Mouse (Mus musculus) hindbrain, postnatal 0 days (tissue): ENCODE data around the gene Spout1. TPM values are rescaled to one million over a fixed set of nuclear protein-coding genes. Genes with fewer than 3 reads are reported as not detected.

Source experiments
- ATAC-seq: fragments of 200-750 bp; cut with Nextera tagmentation; 2 replicates; pipeline ENCODE4 v1.8.0; 2017; ENCODE audit warnings: mild to moderate bottlenecking, moderate TSS enrichment, moderate library complexity
- DNase-seq: peaks from one replicate; pipeline ENCODE4 v3.0.0-alpha.2; 2015; ENCODE audit warnings: low spot score
- H3K27ac ChIP-seq: fragments of 300-500 bp; sonication (generic); 2 replicates; pipeline ENCODE4 v1.5.1; 2014; ENCODE audit warnings: mild to moderate bottlenecking
- H3K27me3 ChIP-seq: fragments of 300-500 bp; sonication (generic); 2 replicates; pipeline ENCODE4 v1.6.1; 2014; ENCODE audit warnings: low read length, mixed read lengths; ENCODE audit not compliant: insufficient read depth
- H3K36me3 ChIP-seq: fragments of 300-500 bp; sonication (generic); 2 replicates; pipeline ENCODE4 v1.6.1; 2014; ENCODE audit warnings: low read length, mixed read lengths; ENCODE audit not compliant: insufficient read depth
- H3K4me1 ChIP-seq: fragments of 300-500 bp; sonication (generic); 2 replicates; pipeline ENCODE4 v1.6.1; 2014; ENCODE audit warnings: antibody characterized with exemption, low read length, mixed read lengths; ENCODE audit not compliant: insufficient read depth
- H3K4me2 ChIP-seq: fragments of 300-500 bp; sonication (generic); 2 replicates; pipeline ENCODE4 v1.6.1; 2014; ENCODE audit warnings: low read depth, mild to moderate bottlenecking, low read length, moderate library complexity, mixed read lengths
- H3K4me3 ChIP-seq: fragments of 300-500 bp; sonication (generic); 2 replicates; pipeline ENCODE4 v1.5.1; 2014; ENCODE audit warnings: low read length
- H3K9ac ChIP-seq: fragments of 300-500 bp; sonication (generic); replicated peaks from 2 replicates; pipeline ENCODE4 v1.6.1; 2014; ENCODE audit warnings: mild to moderate bottlenecking, low read length, moderate library complexity, mixed read lengths
- H3K9me3 ChIP-seq: fragments of 300-500 bp; sonication (generic); 2 replicates; pipeline ENCODE4 v1.6.1; 2016; ENCODE audit warnings: low read length, mixed read lengths
- CTCF ChIP-seq: IDR thresholded peaks from 2 replicates; pipeline ENCODE4 v1.5.1; 2016; ENCODE audit warnings: antibody characterized with exemption, control low read depth, low read depth
- WGBS: fragments of 180-500 bp; shearing (Covaris S2); extraction: QIAGEN DNeasy Blood & Tissue Kit; methylation state at CpG from one replicate; pipeline ENCODE4 v1.1.7; 2014; 5-methylcytosine and 5-hydroxymethylcytosine counted together
- polyA plus RNA-seq: library from polyadenylated mRNA; unstranded; fragments of >200 nt; fragmentation: Nextera tagmentation; extraction: Ambion mirVana; gene quantifications from 2 replicates; pipeline ENCODE4 v1.2.1, GENCODE M21; 2015
- total RNA-seq: library from RNA; depleted of rRNA; stranded (reverse); fragments of >200 nt; gene quantifications from 2 replicates; pipeline ENCODE4 v1.2.3, GENCODE M21; 2014

The Spout1 gene
- total and polyA plus RNA-seq, 2 experiments from 2014 or later: 48.2 to 52.6 TPM

DNA sequence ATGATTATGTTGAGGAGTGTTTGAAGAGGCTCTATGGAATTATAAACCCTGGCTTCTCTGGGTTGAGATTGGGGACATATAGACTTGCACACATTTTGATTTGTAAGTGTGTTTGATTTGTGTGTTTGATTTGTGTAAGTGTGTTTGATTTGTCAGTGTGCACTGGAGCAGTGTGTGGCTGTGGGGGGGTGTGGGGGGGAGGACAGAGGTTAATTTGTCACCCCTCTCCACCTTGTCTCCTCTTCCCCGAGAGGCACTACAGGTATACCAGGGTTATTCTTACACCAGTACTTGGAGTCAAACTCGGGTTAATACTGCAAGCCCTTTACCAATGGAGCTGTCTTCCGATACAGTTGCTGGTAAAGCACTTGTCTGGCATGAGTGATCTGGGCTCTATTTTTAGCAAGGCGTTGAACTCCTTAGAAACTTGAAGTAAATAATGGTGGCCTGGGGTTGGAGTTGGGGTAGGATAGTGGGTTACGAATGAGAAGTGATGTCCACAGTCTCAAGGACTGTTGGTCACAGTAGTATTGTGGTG, 22.2 kb upstream of the Spout1 start:
- no peak overlapping the region for H3K27ac ChIP-seq
- H3K9me3 ChIP-seq: no peaks in the 10 kb centered on the region
- DNase-seq (no peak), ATAC-seq (no peak)
- 91% methylated on average over 5 of the region's 5 CpGs for WGBS
- no peak overlapping the region for H3K9ac ChIP-seq
- no peak for TF ChIP-seq CTCF
- H3K36me3 ChIP-seq: no peaks in the 10 kb centered on the region
- H3K4me1 ChIP-seq: no peaks in the 10 kb centered on the region; the same call in 1 of the 2 replicates
- H3K27me3 ChIP-seq: no peaks in the 10 kb centered on the region
- no peak overlapping the region for H3K4me3 ChIP-seq
- no peak overlapping the region for H3K4me2 ChIP-seq

GRCm38 (mm10) chr2:30199984-30200383, 21.7 kb upstream of the Spout1 start:
- Histone ChIP-seq H3K9me3 (no peaks in the 10 kb centered on the region), H3K4me1 (no peaks in the 10 kb centered on the region; the same call in 1 of the 2 replicates), H3K9ac (no peak overlapping the region), H3K36me3 (no peaks in the 10 kb centered on the region), H3K27me3 (no peaks in the 10 kb centered on the region), H3K4me2 (no peak overlapping the region), H3K27ac (no peak overlapping the region), H3K4me3 (no peak overlapping the region)
- 74% methylated on average over 1 of the region's 1 CpGs for WGBS
- TF ChIP-seq CTCF: no peak
- DNase-seq (no peak), ATAC-seq (no peak)

- Histone ChIP-seq H3K4me3 (no peak overlapping the region), H3K9ac (no peak overlapping the region), H3K4me2 (no peak overlapping the region), H3K27me3 (no peaks in the 10 kb centered on the region), H3K4me1 (no peaks in the 10 kb centered on the region), H3K9me3 (no peaks in the 10 kb centered on the region), H3K27ac (no peak overlapping the region), H3K36me3 (no peaks in the 10 kb centered on the region)
- 64% methylated on average over 4 of the region's 4 CpGs for WGBS
- DNase-seq (no peak), ATAC-seq (no peak)
- TF ChIP-seq CTCF: no peak
Measured at GRCm38 (mm10) chr2:30198021-30198420, 19.8 kb upstream of the Spout1 start.

- no peak for DNase-seq
- H3K4me3 ChIP-seq: no peak overlapping the region
- no peaks in the 10 kb centered on the region for H3K36me3 ChIP-seq
- WGBS: 69% methylated on average over 3 of the region's 3 CpGs
- ATAC-seq: no peak
- no peak overlapping the region for H3K9ac ChIP-seq
- H3K9me3 ChIP-seq: no peaks in the 10 kb centered on the region
- H3K4me2 ChIP-seq: no peak overlapping the region
- H3K27me3 ChIP-seq: no peaks in the 10 kb centered on the region
- H3K27ac ChIP-seq: 0 out of 2 replicates have a peak overlapping the region, but pooled peaks have one; percentile 36
- H3K4me1 ChIP-seq: no peaks in the 10 kb centered on the region
- TF ChIP-seq CTCF: no peak
Measured at GRCm38 (mm10) chr2:30194656-30195055, 16.4 kb upstream of the Spout1 start.

GRCm38 (mm10) chr2:30191790-30192580, 13.7 kb upstream of the Spout1 start:
- no peak for DNase-seq
- Histone ChIP-seq H3K4me1 (no peaks in the 10 kb centered on the region), H3K9me3 (no peaks in the 10 kb centered on the region), H3K4me2 (no peak overlapping the region), H3K4me3 (no peak overlapping the region), H3K27me3 (no peaks in the 10 kb centered on the region), H3K36me3 (no peaks in the 10 kb centered on the region; the same call in 1 of the 2 replicates), H3K27ac (no peak overlapping the region), H3K9ac (no peak overlapping the region)
- 88% methylated on average over 12 of the region's 12 CpGs for WGBS
- ATAC-seq: no peak
- no peak for TF ChIP-seq CTCF

DNA sequence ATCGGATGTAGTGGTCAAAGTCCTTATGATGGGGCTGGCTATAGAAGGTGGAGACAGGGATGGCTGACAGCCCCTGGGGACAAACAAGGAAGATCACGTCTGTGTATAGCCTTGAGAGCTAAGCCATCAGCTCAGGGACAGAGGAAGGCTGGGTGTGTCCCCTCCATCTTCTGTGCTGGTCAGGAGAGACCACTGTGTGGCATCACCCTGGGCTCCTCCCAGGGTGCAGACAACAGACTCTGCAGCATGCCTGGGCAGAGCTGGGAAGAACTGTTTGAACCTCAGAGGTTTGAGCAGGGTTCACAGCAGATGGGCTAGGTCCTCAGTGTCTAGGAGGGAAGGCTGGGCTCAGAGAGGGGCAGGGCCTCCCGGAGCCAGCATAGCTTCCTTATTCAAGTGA, 7.4 kb upstream of the Spout1 start:
- DNase-seq (no peak), ATAC-seq (no peak)
- Histone ChIP-seq H3K4me3 (no peak overlapping the region), H3K9ac (no peak overlapping the region), H3K27me3 (no peaks in the 10 kb centered on the region), H3K36me3 (no peaks in the 10 kb centered on the region; the same call in 1 of the 2 replicates), H3K4me2 (no peak overlapping the region), H3K4me1 (no peaks in the 10 kb centered on the region), H3K9me3 (no peaks in the 10 kb centered on the region), H3K27ac (no peak overlapping the region)
- TF ChIP-seq CTCF: no peak
- 82% methylated on average over 3 of the region's 3 CpGs for WGBS

- no peaks in the 10 kb centered on the region for H3K4me1 ChIP-seq
- H3K27me3 ChIP-seq: no peaks in the 10 kb centered on the region
- no peak overlapping the region for H3K4me2 ChIP-seq
- no peak overlapping the region for H3K27ac ChIP-seq
- DNase-seq (no peak), ATAC-seq (no peak)
- no peaks in the 10 kb centered on the region; the same call in 1 of the 2 replicates for H3K36me3 ChIP-seq
- WGBS: 84% methylated on average over 6 of the region's 6 CpGs
- no peak for TF ChIP-seq CTCF
- no peak overlapping the region for H3K9ac ChIP-seq
- no peaks in the 10 kb centered on the region for H3K9me3 ChIP-seq
- no peak overlapping the region for H3K4me3 ChIP-seq
Measured at GRCm38 (mm10) chr2:30185276-30185675, 7.0 kb upstream of the Spout1 start.
